Mouse (Mus musculus): ENCODE results near the gene 8030411F24Rik. TPM values are rescaled to one million over a fixed set of nuclear protein-coding genes. Genes with fewer than 3 reads are reported as not detected.
A peak's percentile ranks its signal among the peaks of the same experiment; 100 is the strongest.
"Not testable (repeated sequence)": the region's sequence is repeated elsewhere in the genome, so short reads cannot be mapped to it uniquely, and the experiment has no call there.

8030411F24Rik gene
- polyA plus RNA-seq, 1 experiment = not detected

GRCm38 (mm10) chr2:148763648-148764388, 18.0 kb upstream of the 8030411F24Rik start:
- no peak for DNase-seq
- Histone ChIP-seq H3K27me3 (ENCODE audit: control insufficient read depth, insufficient read depth, low read length) (no peaks in the 10 kb centered on the region), H3K4me1 (ENCODE audit: control insufficient read depth, insufficient read depth, low read length) (no peaks in the 10 kb centered on the region), H3K4me3 (replicated peaks; ENCODE audit: insufficient read depth, low read depth, low read length) (no peak overlapping the region), H3K27ac (ENCODE audit: insufficient read depth, low read length) (no peak overlapping the region)
- TF ChIP-seq POLR2A (IDR thresholded peaks at IDR 0.05; ENCODE audit: borderline replicate concordance, insufficient read depth, low read length) (no peak), CTCF (IDR thresholded peaks at IDR 0.05; ENCODE audit: borderline replicate concordance, insufficient read depth, low read depth, low read length) (no peak)
- 97% methylated on average over 1 of the region's 1 CpGs for WGBS

DNA sequence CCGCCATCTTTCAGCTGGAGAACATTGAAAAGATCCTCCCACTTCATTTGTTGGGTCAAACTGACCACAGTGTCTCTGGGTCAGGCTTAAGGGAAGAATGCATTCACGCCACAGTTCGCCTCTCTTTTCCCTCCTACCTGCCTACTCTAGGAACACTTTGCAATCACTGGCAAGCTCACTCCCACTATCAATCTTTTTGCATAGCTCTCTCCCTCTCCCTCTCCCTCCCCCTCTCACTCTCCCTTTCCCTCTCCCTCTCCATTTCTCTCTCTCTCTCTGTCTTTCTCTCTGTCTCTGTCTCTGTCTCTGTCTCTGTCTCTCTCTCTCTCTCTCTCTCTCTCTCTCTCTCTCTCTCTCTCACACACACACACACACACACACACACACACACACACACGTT, 10.4 kb upstream of the 8030411F24Rik start, which contains the start of gene Cst11:
Gene Cst11, minus strand, starts transcription at position 101 of the 400 bp plus-strand sequence.
- not testable (repeated sequence) for H3K27ac ChIP-seq (ENCODE audit: insufficient read depth, low read length)
- WGBS = 86% methylated on average over 4 of the region's 4 CpGs

GRCm38 (mm10) chr2:148789142-148789541, 7.3 kb downstream of the 8030411F24Rik start, which contains the start of gene Cst12:
Gene Cst12, plus strand, starts transcription at chr2:148789361.
- Histone ChIP-seq H3K4me3 (replicated peaks; ENCODE audit: insufficient read depth, low read depth, low read length) (no peak within 1 kb of the TSS), H3K27me3 (ENCODE audit: control insufficient read depth, insufficient read depth, low read length) (no peaks in the 10 kb centered on the region), H3K27ac (ENCODE audit: insufficient read depth, low read length) (no peak within 1 kb of the TSS), H3K4me1 (ENCODE audit: control insufficient read depth, insufficient read depth, low read length) (no peaks in the 10 kb centered on the region)
- TF ChIP-seq CTCF (IDR thresholded peaks at IDR 0.05; ENCODE audit: borderline replicate concordance, insufficient read depth, low read depth, low read length) = no peak
- TF ChIP-seq POLR2A (IDR thresholded peaks at IDR 0.05; ENCODE audit: borderline replicate concordance, insufficient read depth, low read length) = no peak
- DNase-seq = no peak
- WGBS = 89% methylated on average over 6 of the region's 6 CpGs

More for the DNA sequence above, 10.4 kb upstream of the 8030411F24Rik start, which contains the start of gene Cst11:
- H3K27me3 ChIP-seq (ENCODE audit: control insufficient read depth, insufficient read depth, low read length); DNase-seq; H3K4me1 ChIP-seq (ENCODE audit: control insufficient read depth, insufficient read depth, low read length); H3K4me3 ChIP-seq (replicated peaks; ENCODE audit: insufficient read depth, low read depth, low read length): not testable (repeated sequence)

GRCm38 (mm10) chr2:148798485-148798884, 16.7 kb downstream of the 8030411F24Rik start, which contains the start of gene Cst8:
Gene Cst8, plus strand, starts transcription at chr2:148798785.
- 92% methylated on average over 1 of the region's 1 CpGs for WGBS
- H3K27ac ChIP-seq (ENCODE audit: insufficient read depth, low read length) = no peak within 1 kb of the TSS
- TF ChIP-seq CTCF (IDR thresholded peaks at IDR 0.05; ENCODE audit: borderline replicate concordance, insufficient read depth, low read depth, low read length) (no peak), POLR2A (IDR thresholded peaks at IDR 0.05; ENCODE audit: borderline replicate concordance, insufficient read depth, low read length) (no peak)

DNA sequence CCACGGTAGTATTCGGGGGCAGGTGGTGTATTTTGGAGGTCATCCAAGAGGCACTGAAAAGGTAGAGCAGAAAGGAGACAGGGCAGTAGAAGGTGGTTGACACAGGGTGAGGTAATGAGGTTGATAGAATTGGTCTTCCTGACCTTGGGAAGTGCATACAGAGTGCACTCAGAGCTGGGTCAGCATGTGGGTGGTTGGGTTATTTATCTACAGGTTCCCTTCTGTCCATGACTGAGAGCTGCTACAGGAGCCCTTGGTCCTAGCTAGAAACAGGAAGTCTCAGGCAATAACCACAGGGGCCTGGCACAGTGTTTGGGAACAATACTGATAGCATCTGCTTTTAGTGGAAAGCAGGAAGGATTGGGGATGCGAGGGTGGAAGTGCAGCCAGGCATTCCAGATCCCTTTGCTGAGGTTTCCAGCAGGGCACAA, 19.7 kb downstream of the 8030411F24Rik start:
- Histone ChIP-seq H3K27ac (ENCODE audit: insufficient read depth, low read length) (peak overlapping the region; percentile 58), H3K4me1 (ENCODE audit: control insufficient read depth, insufficient read depth, low read length) (peaks cover 12% of the 10 kb centered on the region), H3K4me3 (replicated peaks; ENCODE audit: insufficient read depth, low read depth, low read length) (no peak overlapping the region), H3K27me3 (ENCODE audit: control insufficient read depth, insufficient read depth, low read length) (no peaks in the 10 kb centered on the region)
- DNase-seq = peak; percentile 66 to 86
- TF ChIP-seq CTCF (IDR thresholded peaks at IDR 0.05; ENCODE audit: borderline replicate concordance, insufficient read depth, low read depth, low read length) (no peak), POLR2A (IDR thresholded peaks at IDR 0.05; ENCODE audit: borderline replicate concordance, insufficient read depth, low read length) (no peak)
- WGBS = 11% methylated on average over 3 of the region's 3 CpGs

More at GRCm38 (mm10) chr2:148798485-148798884, 16.7 kb downstream of the 8030411F24Rik start, which contains the start of gene Cst8:
- peaks cover 12% of the 10 kb centered on the region for H3K4me1 ChIP-seq (ENCODE audit: control insufficient read depth, insufficient read depth, low read length)
- H3K27me3 ChIP-seq (ENCODE audit: control insufficient read depth, insufficient read depth, low read length) = no peaks in the 10 kb centered on the region
- DNase-seq = no peak
- H3K4me3 ChIP-seq (replicated peaks; ENCODE audit: insufficient read depth, low read depth, low read length) = no peak within 1 kb of the TSS

DNA sequence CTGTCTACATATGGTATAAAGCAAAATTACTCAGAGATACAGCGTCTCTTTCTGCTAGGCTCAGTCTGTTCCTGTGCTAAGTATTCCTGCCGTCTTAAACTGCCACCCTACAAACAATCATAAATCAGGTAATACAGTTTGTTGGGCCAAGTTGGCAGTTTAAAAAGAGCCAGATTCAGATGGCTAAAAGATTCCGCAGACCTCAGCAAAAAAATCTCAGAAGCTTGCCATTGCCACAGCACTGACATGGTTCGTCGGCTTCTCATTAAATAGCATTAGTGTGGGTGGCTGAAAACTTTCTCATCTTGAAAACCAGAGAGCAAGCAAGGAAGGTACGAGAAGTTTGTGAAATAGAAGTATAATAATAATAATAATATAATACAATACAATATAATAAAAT, 24.9 kb downstream of the 8030411F24Rik start:
- TF ChIP-seq POLR2A (IDR thresholded peaks at IDR 0.05; ENCODE audit: borderline replicate concordance, insufficient read depth, low read length) = no peak
- WGBS = 44% methylated on average over 6 of the region's 6 CpGs
- H3K4me1 ChIP-seq (ENCODE audit: control insufficient read depth, insufficient read depth, low read length) = peaks cover 1% of the 10 kb centered on the region; the same call in 1 of the 2 replicates
- no peak overlapping the region for H3K4me3 ChIP-seq (replicated peaks; ENCODE audit: insufficient read depth, low read depth, low read length)
- no peak for DNase-seq
- no peaks in the 10 kb centered on the region for H3K27me3 ChIP-seq (ENCODE audit: control insufficient read depth, insufficient read depth, low read length)
- no peak overlapping the region for H3K27ac ChIP-seq (ENCODE audit: insufficient read depth, low read length)

DNA sequence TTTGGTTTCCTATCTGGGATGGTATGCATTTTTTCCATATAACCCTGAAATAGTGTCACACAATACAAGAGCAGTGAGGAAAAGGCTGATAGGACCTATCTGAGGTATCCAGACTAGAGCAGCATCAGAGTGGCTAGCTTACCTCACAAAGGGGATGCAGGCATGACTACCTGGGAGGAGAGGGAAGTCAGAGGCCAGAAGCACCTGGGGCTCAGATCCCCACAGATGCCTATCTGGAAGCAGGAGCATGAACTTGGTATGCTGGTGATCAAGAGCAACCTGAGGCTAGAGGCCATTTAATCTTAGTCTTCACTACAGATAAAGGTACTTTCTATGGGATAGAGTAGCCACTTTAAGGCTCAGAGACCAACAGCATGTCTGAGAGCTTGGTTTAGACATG, 38.1 kb downstream of the 8030411F24Rik start, which contains the start of gene Cst13:
Gene Cst13, plus strand, starts transcription at position 173 of the 400 bp plus-strand sequence.
- H3K27me3 ChIP-seq (ENCODE audit: control insufficient read depth, insufficient read depth, low read length) = no peaks in the 10 kb centered on the region
- no peak for DNase-seq
- no peak within 1 kb of the TSS for H3K27ac ChIP-seq (ENCODE audit: insufficient read depth, low read length)
- TF ChIP-seq POLR2A (IDR thresholded peaks at IDR 0.05; ENCODE audit: borderline replicate concordance, insufficient read depth, low read length) (no peak), CTCF (IDR thresholded peaks at IDR 0.05; ENCODE audit: borderline replicate concordance, insufficient read depth, low read depth, low read length) (no peak)
- H3K4me1 ChIP-seq (ENCODE audit: control insufficient read depth, insufficient read depth, low read length) = no peaks in the 10 kb centered on the region
- no peak within 1 kb of the TSS for H3K4me3 ChIP-seq (replicated peaks; ENCODE audit: insufficient read depth, low read depth, low read length)

DNA sequence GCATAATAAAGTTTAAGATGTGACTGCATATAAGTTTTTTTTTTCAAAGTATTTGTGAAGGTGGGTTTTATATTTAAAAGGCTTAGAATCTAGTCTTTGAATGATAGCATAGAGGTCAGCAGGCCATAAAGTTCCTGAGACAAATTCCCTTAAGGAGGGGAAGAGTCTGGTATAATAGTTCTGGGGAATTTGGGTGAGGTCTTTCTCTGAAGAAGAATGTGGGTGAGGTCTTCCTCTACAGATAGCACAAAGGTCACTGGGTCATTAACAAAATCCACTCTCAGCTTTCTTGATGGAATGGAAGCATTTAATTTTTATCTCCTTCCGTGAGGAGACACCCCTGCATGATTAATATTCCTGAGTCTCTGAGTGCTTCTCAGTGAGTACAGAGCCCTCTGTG, 44.2 kb downstream of the 8030411F24Rik start:
- H3K27me3 ChIP-seq (ENCODE audit: control insufficient read depth, insufficient read depth, low read length) = no peaks in the 10 kb centered on the region
- WGBS = 80% methylated on average over 1 of the region's 1 CpGs
- TF ChIP-seq CTCF (IDR thresholded peaks at IDR 0.05; ENCODE audit: borderline replicate concordance, insufficient read depth, low read depth, low read length) (no peak), POLR2A (IDR thresholded peaks at IDR 0.05; ENCODE audit: borderline replicate concordance, insufficient read depth, low read length) (no peak)

More for the DNA sequence above, 44.2 kb downstream of the 8030411F24Rik start:
- Histone ChIP-seq H3K4me3 (replicated peaks; ENCODE audit: insufficient read depth, low read depth, low read length) (no peak overlapping the region), H3K4me1 (ENCODE audit: control insufficient read depth, insufficient read depth, low read length) (no peaks in the 10 kb centered on the region), H3K27ac (ENCODE audit: insufficient read depth, low read length) (no peak overlapping the region)
- no peak for DNase-seq

All from cerebellum, adult 2 months (tissue).